Comparison of ENCODE assay signal across 7 mouse cellular contexts in genomic region chr10:67537151-67537994, GRCm38 (mm10). TPM values are rescaled to one million over a fixed set of nuclear protein-coding genes. Genes with fewer than 3 reads are reported as not detected.
A peak's percentile ranks its signal among the peaks of the same experiment; 100 is the strongest.
DNase-seq lines count a peak whose midpoint lies in the region; ATAC-seq and TF ChIP-seq lines count a peak whose summit lies in the region.

No protein-coding gene starts in this region.

- H3K27me3 ChIP-seq in embryonic facial prominence, embryonic 12.5 days, result peaks cover 84% of the 10 kb centered on the region
- H3K27me3 ChIP-seq in heart, adult 2 months (ENCODE audit: control insufficient read depth, insufficient read depth, low read length), result peaks cover 13% of the 10 kb centered on the region; the same call in 1 of the 2 replicates
- peaks cover 89% of the 10 kb centered on the region for H3K27me3 ChIP-seq in limb, embryonic 13.5 days
- H3K27me3 ChIP-seq in midbrain, embryonic 16.5 days (ENCODE audit: control insufficient read depth, insufficient read depth, low read depth, low read length), result peaks cover 81% of the 10 kb centered on the region

- peaks cover 31% of the 10 kb centered on the region for H3K4me1 ChIP-seq in embryonic facial prominence, embryonic 12.5 days
- no peaks in the 10 kb centered on the region for H3K4me1 ChIP-seq in heart, adult 2 months (ENCODE audit: control insufficient read depth, insufficient read depth, low read length)
- H3K4me1 ChIP-seq in limb, embryonic 13.5 days, result peaks cover 34% of the 10 kb centered on the region
- peaks cover 37% of the 10 kb centered on the region for H3K4me1 ChIP-seq in midbrain, embryonic 16.5 days (ENCODE audit: control insufficient read depth, insufficient read depth, low read length)

- TF ChIP-seq POLR2A in heart, adult 2 months (IDR thresholded peaks at IDR 0.05; ENCODE audit: insufficient read depth, low read depth, low read length), result no peak

- no peak for TF ChIP-seq CTCF in heart, adult 2 months (IDR thresholded peaks at IDR 0.05)

- no peak overlapping the region for H3K27ac ChIP-seq in embryonic facial prominence, embryonic 12.5 days
- H3K27ac ChIP-seq in heart, adult 2 months, result peak overlapping the region; percentile 83
- no peak overlapping the region for H3K27ac ChIP-seq in limb, embryonic 13.5 days
- H3K27ac ChIP-seq in midbrain, embryonic 16.5 days (ENCODE audit: low read length), result no peak overlapping the region

- peak; percentile 84 for DNase-seq in adrenal gland, postnatal 25 days
- DNase-seq in heart, adult 2 months, result peak; percentile 92 to 94
- DNase-seq in kidney, adult 8-10 months, result peak; percentile 89 to 93
- DNase-seq in spleen, postnatal 10 days (ENCODE audit: low spot score in 2 of 2), result peak; percentile 66 to 88

- intact Hi-C loops in heart, adult 2 months (cut with DNase I), result loop anchor here (1.0 to 5.0 kb wide), 3 partner anchors 11 to 735 kb away; partner anchors contain the start of gene Ado

- WGBS in embryonic facial prominence, embryonic 12.5 days, result under 1% methylated on average over 51 of the region's 51 CpGs
- under 1% methylated on average over 51 of the region's 51 CpGs for WGBS in heart, adult 2 months
- WGBS in limb, embryonic 13.5 days, result under 1% methylated on average over 51 of the region's 51 CpGs
- WGBS in midbrain, embryonic 16.5 days, result under 1% methylated on average over 51 of the region's 51 CpGs

- H3K4me2 ChIP-seq in embryonic facial prominence, embryonic 12.5 days (replicated peaks), result peak overlapping the region; percentile 98
- peak overlapping the region; percentile 98 for H3K4me2 ChIP-seq in limb, embryonic 13.5 days (replicated peaks)
- H3K4me2 ChIP-seq in midbrain, embryonic 16.5 days (ENCODE audit: low read length), result peak overlapping the region; percentile 93

- H3K9me3 ChIP-seq in embryonic facial prominence, embryonic 12.5 days, result no peaks in the 10 kb centered on the region
- no peaks in the 10 kb centered on the region for H3K9me3 ChIP-seq in limb, embryonic 13.5 days
- H3K9me3 ChIP-seq in midbrain, embryonic 16.5 days (replicated peaks; ENCODE audit: control insufficient read depth, low read length, poor library complexity, severe bottlenecking), result no peaks in the 10 kb centered on the region

- H3K36me3 ChIP-seq in embryonic facial prominence, embryonic 12.5 days, result no peaks in the 10 kb centered on the region
- no peaks in the 10 kb centered on the region for H3K36me3 ChIP-seq in heart, adult 2 months (ENCODE audit: control insufficient read depth, insufficient read depth, low read length)
- H3K36me3 ChIP-seq in limb, embryonic 13.5 days, result no peaks in the 10 kb centered on the region
- no peaks in the 10 kb centered on the region for H3K36me3 ChIP-seq in midbrain, embryonic 16.5 days (ENCODE audit: control insufficient read depth, insufficient read depth, low read length)

- peak overlapping the region; percentile 54 for H3K4me3 ChIP-seq in embryonic facial prominence, embryonic 12.5 days
- H3K4me3 ChIP-seq in heart, adult 2 months, result peak overlapping the region; percentile 76
- H3K4me3 ChIP-seq in limb, embryonic 13.5 days, result peak overlapping the region; percentile 64
- H3K4me3 ChIP-seq in midbrain, embryonic 16.5 days (ENCODE audit: low read depth, low read length), result peak overlapping the region; percentile 57

- H3K79me2 ChIP-seq in heart, adult 2 months (replicated peaks; ENCODE audit: control insufficient read depth, insufficient read depth, low read length), result no peaks in the 10 kb centered on the region

- 0 out of 2 replicates have a peak, but pooled peaks have one; percentile 16 for TF ChIP-seq EP300 in heart, adult 2 months (IDR thresholded peaks at IDR 0.05; ENCODE audit: insufficient read depth, low read depth, low read length)

- peak overlapping the region; percentile 35 for H3K9ac ChIP-seq in embryonic facial prominence, embryonic 12.5 days
- H3K9ac ChIP-seq in heart, adult 2 months (ENCODE audit: low read depth, low read length), result peak overlapping the region; percentile 81
- peak overlapping the region; percentile 57 for H3K9ac ChIP-seq in limb, embryonic 13.5 days
- H3K9ac ChIP-seq in midbrain, embryonic 16.5 days (ENCODE audit: low read depth, low read length), result peak overlapping the region; percentile 60

- peak; percentile 74 for ATAC-seq in embryonic facial prominence, embryonic 12.5 days (ENCODE audit: insufficient number of reproducible peaks, insufficient read depth, low FRiP score, low TSS enrichment)
- ATAC-seq in limb, embryonic 13.5 days (ENCODE audit: low FRiP score, low read depth), result peak; percentile 91
- peak; percentile 83 for ATAC-seq in midbrain, embryonic 16.5 days

RNA-seq across cellular contexts. Expression of gene Egr2, which starts 2.1 kb away (rescaled TPM):
- 0.39 and 1.5 TPM in 2 replicates for total RNA-seq in adrenal gland, postnatal 25 days (2021)
- polyA plus RNA-seq in embryonic facial prominence, embryonic 12.5 days (2016; fragmentation: Nextera tagmentation; extraction: Ambion mirVana), result 0.46 and 0.65 TPM in 2 replicates
- under 1 TPM; 0.32 to 0.84 TPM for total RNA-seq in heart, adult 2 months (2021)
- 2.7 and 2.8 TPM in 2 replicates for polyA plus RNA-seq in heart, adult 2 months (2012; rRNA removed)
- 0.87 and 1.6 TPM in 2 replicates for polyA plus RNA-seq in limb, embryonic 13.5 days (2015; fragmentation: Nextera tagmentation; extraction: Ambion mirVana)
- 0.45 and 0.68 TPM in 2 replicates for polyA plus RNA-seq in midbrain, embryonic 16.5 days (2015; fragmentation: Nextera tagmentation; extraction: Ambion mirVana)

RNA-seq across cellular contexts. Expression of gene Ado, which starts 11.4 kb away (rescaled TPM):
- 31.5 and 31.7 TPM in 2 replicates for total RNA-seq in adrenal gland, postnatal 25 days (2021)
- 79.3 and 86.5 TPM in 2 replicates for polyA plus RNA-seq in embryonic facial prominence, embryonic 12.5 days (2016; fragmentation: Nextera tagmentation; extraction: Ambion mirVana)
- 10 to 100 TPM; 17.3 to 17.7 TPM for total RNA-seq in heart, adult 2 months (2021)
- polyA plus RNA-seq in heart, adult 2 months (2012; rRNA removed), result 6.3 and 9.6 TPM in 2 replicates
- polyA plus RNA-seq in limb, embryonic 13.5 days (2015; fragmentation: Nextera tagmentation; extraction: Ambion mirVana), result 72.2 and 79.9 TPM in 2 replicates
- polyA plus RNA-seq in midbrain, embryonic 16.5 days (2015; fragmentation: Nextera tagmentation; extraction: Ambion mirVana), result 77.2 and 77.3 TPM in 2 replicates
